Mouse (Mus musculus) forebrain, embryonic 15.5 days (tissue): ENCODE measurements at regions not wholly inside any gene's neighbourhood (a gene's known extent, or its start where the extent isn't known, plus 50 kb on each side); places are given as distances from the start of the nearest gene placed in this dataset.

Experiments used
- ATAC-seq: fragments of 200-750 bp; cut with Nextera tagmentation; replicated peaks from 2 replicates; pipeline ENCODE4 v1.8.0; 2017; ENCODE audit warnings: mild to moderate bottlenecking, moderate TSS enrichment, moderate library complexity
- H3K27ac ChIP-seq: fragments of 300-500 bp; sonication (generic); replicated peaks from 2 replicates; pipeline ENCODE4 v1.5.1; 2015; ENCODE audit warnings: mild to moderate bottlenecking, inconsistent platforms
- H3K27me3 ChIP-seq: fragments of 300-500 bp; sonication (generic); 2 replicates; pipeline ENCODE4 v1.6.1; 2015; ENCODE audit warnings: inconsistent platforms
- H3K36me3 ChIP-seq: fragments of 300-500 bp; sonication (generic); 2 replicates; pipeline ENCODE4 v1.6.1; 2015; ENCODE audit warnings: mild to moderate bottlenecking, inconsistent platforms
- H3K4me1 ChIP-seq: fragments of 300-500 bp; sonication (generic); 2 replicates; pipeline ENCODE4 v1.6.1; 2015; ENCODE audit warnings: inconsistent platforms
- H3K4me2 ChIP-seq: fragments of 300-500 bp; sonication (generic); replicated peaks from 2 replicates; pipeline ENCODE4 v1.6.1; 2015; ENCODE audit warnings: mild to moderate bottlenecking, inconsistent platforms
- H3K4me3 ChIP-seq: fragments of 300-500 bp; sonication (generic); 2 replicates; pipeline ENCODE4 v1.5.1; 2015; ENCODE audit warnings: mild to moderate bottlenecking, inconsistent platforms
- H3K9ac ChIP-seq: fragments of 300-500 bp; sonication (generic); replicated peaks from 2 replicates; pipeline ENCODE4 v1.6.1; 2015; ENCODE audit warnings: mild to moderate bottlenecking, inconsistent platforms
- H3K9me3 ChIP-seq: fragments of 300-500 bp; sonication (generic); 2 replicates; pipeline ENCODE4 v1.6.1; 2016; ENCODE audit warnings: inconsistent platforms
- WGBS: fragments of 180-500 bp; shearing (Covaris S2); methylation state at CpG from one replicate; pipeline ENCODE4 v1.1.7; 2015; ENCODE audit warnings: mixed read lengths; 5-methylcytosine and 5-hydroxymethylcytosine counted together

DNA sequence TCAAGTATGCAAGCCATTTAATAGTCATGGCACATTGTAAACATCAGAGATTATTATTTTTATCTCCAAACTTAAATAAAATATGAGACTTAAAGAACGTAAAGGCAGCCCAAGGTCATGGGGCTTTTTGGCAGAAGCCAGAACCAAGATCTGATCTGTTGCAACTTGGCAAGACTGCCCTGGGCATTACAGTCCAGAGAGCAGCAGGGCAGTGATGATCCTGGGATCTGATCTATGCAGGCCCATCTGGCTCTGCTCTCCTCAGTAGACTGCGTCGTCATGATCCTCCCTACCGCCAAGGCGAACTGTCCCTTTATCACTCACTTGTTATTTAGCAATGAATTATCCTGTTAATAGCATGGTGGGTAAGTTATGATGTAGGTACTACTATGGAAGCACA is 372.0 kb downstream of the Cdh11 start:
- WGBS, result 97% methylated on average over 5 of the region's 5 CpGs
- no peak overlapping the region for H3K9ac ChIP-seq
- no peak for ATAC-seq
- H3K9me3 ChIP-seq, result no peaks in the 10 kb centered on the region
- H3K36me3 ChIP-seq, result no peaks in the 10 kb centered on the region
- no peak overlapping the region for H3K4me2 ChIP-seq
- no peak overlapping the region for H3K27ac ChIP-seq
- no peaks in the 10 kb centered on the region for H3K27me3 ChIP-seq
- no peak overlapping the region for H3K4me3 ChIP-seq
- no peaks in the 10 kb centered on the region for H3K4me1 ChIP-seq

DNA sequence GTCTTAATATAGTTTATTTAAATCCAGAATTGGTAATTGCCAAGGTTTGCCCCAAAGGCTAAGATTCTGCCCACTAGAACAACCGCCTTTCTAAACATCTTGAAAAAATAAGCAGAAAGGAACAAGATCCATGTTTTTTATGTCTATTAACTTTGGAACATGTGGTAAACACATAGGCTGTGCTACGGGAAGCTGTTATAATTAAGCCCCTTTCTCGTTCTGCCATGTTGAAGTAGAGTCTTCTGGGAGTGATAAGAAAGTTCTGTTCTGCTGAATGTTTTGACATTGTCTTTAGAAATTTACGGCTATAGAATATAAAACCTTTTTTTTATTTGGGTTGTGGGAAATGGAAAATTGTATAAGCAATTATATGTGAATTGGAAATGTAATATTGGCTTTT is 397.9 kb downstream of the Cdh11 start:
- H3K4me3 ChIP-seq, result no peak overlapping the region
- no peak overlapping the region for H3K4me2 ChIP-seq
- no peak for ATAC-seq
- no peak overlapping the region for H3K9ac ChIP-seq
- H3K36me3 ChIP-seq, result no peaks in the 10 kb centered on the region
- 82% methylated on average over 4 of the region's 4 CpGs for WGBS
- no peaks in the 10 kb centered on the region for H3K4me1 ChIP-seq
- no peaks in the 10 kb centered on the region for H3K9me3 ChIP-seq
- H3K27me3 ChIP-seq, result no peaks in the 10 kb centered on the region
- H3K27ac ChIP-seq, result no peak overlapping the region

DNA sequence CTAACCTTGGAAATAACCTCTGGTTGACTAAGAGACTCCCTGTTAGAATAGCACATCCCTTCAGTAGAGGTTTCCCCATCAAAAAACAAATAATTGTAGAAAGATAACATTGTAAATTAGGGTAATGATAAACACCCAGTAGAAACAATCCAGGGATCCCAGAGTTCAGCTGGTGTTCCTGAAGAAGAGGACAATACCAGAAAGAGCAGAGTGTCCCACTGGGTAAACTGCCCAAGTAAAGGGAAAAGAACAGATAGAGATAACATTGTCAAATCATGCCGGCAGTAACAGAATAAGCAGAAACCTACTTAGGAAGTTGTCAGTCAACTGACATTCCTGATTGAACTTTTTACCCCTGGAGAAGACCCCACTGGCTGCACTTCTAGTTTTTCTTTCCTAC is 440.1 kb downstream of the Cdh11 start:
- Histone ChIP-seq H3K9me3 (no peaks in the 10 kb centered on the region), H3K27ac (no peak overlapping the region), H3K36me3 (no peaks in the 10 kb centered on the region), H3K4me2 (no peak overlapping the region), H3K4me3 (no peak overlapping the region), H3K27me3 (no peaks in the 10 kb centered on the region), H3K4me1 (no peaks in the 10 kb centered on the region), H3K9ac (no peak overlapping the region)
- whole genome bisulfite sequencing, result 100% methylated on average over 1 of the region's 1 CpGs
- no peak for ATAC-seq

DNA sequence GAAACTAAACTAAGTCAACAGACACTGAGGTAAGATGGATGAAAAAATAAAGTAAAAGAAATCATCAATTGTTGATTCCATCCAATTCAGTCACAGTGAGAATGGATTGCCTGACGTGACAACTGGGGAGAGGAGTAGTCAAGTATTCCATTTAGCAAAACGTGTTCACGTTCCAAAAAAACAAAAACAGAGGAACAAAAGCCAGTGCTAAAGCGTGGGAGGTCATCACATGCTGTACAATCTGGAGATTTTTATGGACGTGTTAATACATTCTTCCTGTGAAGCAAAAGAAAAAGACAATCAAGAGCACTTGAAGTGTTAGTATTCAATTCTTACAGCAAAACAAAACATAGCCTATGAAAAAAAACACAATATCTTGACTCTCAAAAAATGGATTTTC is 452.9 kb downstream of the Cdh11 start:
- no peak for ATAC-seq
- H3K27me3 ChIP-seq, result no peaks in the 10 kb centered on the region
- H3K36me3 ChIP-seq, result no peaks in the 10 kb centered on the region
- H3K4me2 ChIP-seq, result no peak overlapping the region
- H3K4me3 ChIP-seq, result no peak overlapping the region
- no peaks in the 10 kb centered on the region for H3K4me1 ChIP-seq
- H3K27ac ChIP-seq, result no peak overlapping the region
- no peak overlapping the region for H3K9ac ChIP-seq
- WGBS, result 47% methylated on average over 5 of the region's 5 CpGs
- no peaks in the 10 kb centered on the region for H3K9me3 ChIP-seq

DNA sequence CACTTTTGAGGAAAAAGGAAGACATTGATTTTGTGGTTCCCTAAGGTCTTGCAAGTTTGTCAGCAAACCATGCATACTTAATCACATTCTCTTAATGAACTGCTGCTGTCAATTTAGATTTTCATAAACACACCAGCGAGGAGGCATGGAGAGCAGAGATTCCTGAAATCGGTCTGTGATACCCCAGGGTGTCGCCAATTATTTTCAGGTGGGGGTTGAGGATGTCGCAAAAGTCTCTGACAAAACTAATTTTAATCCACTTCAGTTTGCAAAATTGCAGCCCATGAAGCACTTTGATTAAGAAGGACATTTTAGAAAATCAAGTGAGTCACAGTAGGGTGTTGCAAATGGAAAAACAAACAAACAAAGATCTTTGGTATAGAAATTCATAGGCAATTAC is 454.3 kb downstream of the Cdh11 start:
- H3K9me3 ChIP-seq, result no peaks in the 10 kb centered on the region
- no peak overlapping the region for H3K9ac ChIP-seq
- no peak for ATAC-seq
- no peak overlapping the region for H3K4me2 ChIP-seq
- no peak overlapping the region for H3K27ac ChIP-seq
- no peaks in the 10 kb centered on the region for H3K27me3 ChIP-seq
- 41% methylated on average over 4 of the region's 4 CpGs for WGBS
- no peaks in the 10 kb centered on the region for H3K36me3 ChIP-seq
- no peaks in the 10 kb centered on the region for H3K4me1 ChIP-seq
- no peak overlapping the region for H3K4me3 ChIP-seq

DNA sequence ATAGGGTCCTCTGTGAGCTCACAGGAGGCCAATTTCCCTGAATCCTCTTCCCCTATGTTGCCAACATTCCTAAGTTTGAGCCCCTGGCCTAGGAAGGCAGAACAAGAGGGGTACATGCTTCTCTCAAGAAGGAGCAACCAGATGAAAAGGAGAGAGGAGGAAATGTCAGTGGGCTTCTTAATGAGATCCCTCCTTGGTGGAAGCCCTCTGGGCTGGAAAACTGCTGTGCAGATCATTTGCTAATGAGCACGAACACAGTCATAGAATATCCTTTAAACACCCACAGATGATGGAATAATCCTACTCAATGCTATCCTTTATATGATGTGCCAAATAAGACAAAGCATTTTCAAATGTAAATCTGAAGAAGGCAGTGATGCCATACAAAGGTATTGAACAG is 455.5 kb downstream of the Cdh11 start:
- ATAC-seq, result no peak
- Histone ChIP-seq H3K27ac (no peak overlapping the region), H3K4me2 (no peak overlapping the region), H3K9me3 (no peaks in the 10 kb centered on the region), H3K36me3 (no peaks in the 10 kb centered on the region), H3K4me3 (no peak overlapping the region), H3K4me1 (no peaks in the 10 kb centered on the region), H3K9ac (no peak overlapping the region), H3K27me3 (no peaks in the 10 kb centered on the region)
- WGBS, result 6% methylated on average over 1 of the region's 1 CpGs
